Mouse (Mus musculus) gastrocnemius, postnatal 25 days (tissue): Measurements from ENCODE around the gene Cetn3. TPM values are rescaled to one million over a fixed set of nuclear protein-coding genes. Genes with fewer than 3 reads are reported as not detected.

Experiments used
- DNase-seq: peaks from one replicate; pipeline ENCODE4 v3.0.0; 2022
- long read RNA-seq, 2 experiments: library from polyadenylated mRNA; stranded (forward); transcript quantifications; one replicate each; pipeline ENCODE4 v2.0.0; 2021
- total RNA-seq, 2 experiments: library from RNA; stranded (reverse); gene quantifications; 1 replicate in 1 of 2; 2 replicates in 1 of 2; pipeline ENCODE4 v1.2.3; 2021

The Cetn3 gene
- total RNA-seq: 10 to 100 TPM; 28.8 to 32.8 TPM
- long read RNA-seq, experiment 1, transcript Cetn3-201 (5 exons, 1,226 nt): major isoform, 52 of 65 reads
- long read RNA-seq, experiment 1, partial matches to known transcripts: 3 of 65 reads
- long read RNA-seq, experiment 1, other reads (novel, unspliced or antisense): 7 of 65 reads
- long read RNA-seq, experiment 2, transcript Cetn3-201 (5 exons, 1,226 nt): major isoform, 49 of 54 reads
- long read RNA-seq, experiment 2, partial matches to known transcripts: 0 of 54 reads
- long read RNA-seq, experiment 2, other reads (novel, unspliced or antisense): 3 of 54 reads

DNA sequence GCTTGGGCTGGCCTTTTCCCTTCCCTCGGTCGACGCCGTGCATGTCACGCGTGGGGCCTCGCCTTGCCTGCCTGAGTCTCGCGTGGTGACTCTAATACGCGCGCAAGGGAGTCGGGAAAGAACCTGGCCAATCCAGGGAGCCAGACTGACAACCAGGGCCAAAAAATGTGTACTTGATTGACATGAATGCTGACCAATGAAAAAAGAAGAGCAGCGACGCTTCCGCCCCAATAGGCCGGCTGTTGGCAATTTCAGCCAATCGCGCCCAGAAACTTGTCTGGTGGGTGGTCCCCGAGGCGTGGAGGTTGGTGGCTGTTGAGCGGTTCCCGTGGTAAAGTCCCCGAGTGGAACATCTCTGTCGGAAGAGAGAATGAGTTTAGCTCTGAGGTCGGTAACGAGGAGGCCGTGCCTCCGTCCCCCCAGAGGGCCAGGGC lies at the start of gene Cetn3:
Gene Cetn3 (plus strand): TSS at position 107 of the 434 bp plus-strand sequence.
- peak; percentile 90 for DNase-seq

GRCm38 (mm10) chr13:81736606-81737005 lies 46.3 kb upstream of the Cetn3 start:
- no peak for DNase-seq

DNA sequence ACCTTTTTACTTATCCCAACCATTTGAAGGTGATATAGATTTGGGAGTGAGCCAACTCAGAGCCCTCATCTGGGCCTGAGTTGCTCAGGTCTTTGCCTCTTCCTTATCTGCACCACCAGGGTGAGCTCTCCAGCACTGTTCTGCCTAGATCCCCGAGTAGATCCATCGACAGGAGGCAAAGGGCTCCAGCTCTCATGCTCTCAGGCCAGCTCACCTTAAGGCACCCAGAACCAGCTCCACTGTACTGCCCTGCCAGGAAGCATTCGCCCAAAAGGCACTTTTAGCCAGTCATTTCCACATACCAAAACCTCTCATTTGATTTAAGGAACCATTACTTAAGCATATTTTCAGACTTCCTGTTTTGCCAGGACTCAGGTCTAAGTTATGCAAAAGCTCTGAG lies 42.0 kb upstream of the Cetn3 start:
- DNase-seq: no peak

DNA sequence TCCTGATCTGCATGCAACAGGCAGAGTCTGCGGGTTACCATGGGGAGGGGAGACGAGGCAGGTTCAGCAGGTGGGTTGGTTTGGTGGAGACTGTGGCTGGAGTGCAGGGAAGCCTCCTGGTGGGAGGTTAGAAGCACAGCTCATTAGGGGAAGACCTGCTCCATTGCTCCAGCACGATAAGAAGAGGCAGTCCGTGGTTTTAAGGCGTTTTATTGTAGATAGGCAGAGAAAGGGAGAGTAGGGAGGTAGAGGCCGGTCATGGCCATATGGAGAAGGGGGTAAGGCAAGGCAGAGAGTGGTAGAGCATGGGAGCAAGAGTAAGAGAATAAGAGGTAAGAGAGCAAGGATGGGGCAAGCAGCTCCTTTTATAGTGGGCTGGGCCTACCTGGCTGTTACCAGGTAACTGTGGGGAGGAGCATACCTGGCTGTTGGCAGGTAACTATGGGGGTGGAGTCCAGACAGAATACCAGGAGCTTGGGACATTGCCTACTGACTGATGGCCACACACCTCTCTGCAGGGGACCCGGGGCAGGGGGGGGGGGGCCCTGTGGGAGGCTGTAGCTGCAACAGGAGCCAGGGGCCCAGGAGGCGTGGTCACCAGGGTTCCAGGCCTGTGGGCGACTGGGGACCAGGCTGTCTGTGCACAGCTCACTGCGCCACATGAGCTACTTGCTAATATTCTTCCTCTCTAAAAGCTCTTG lies 39.3 kb upstream of the Cetn3 start:
- DNase-seq: no peak

- no peak for DNase-seq
Measured at GRCm38 (mm10) chr13:81744092-81744396, 38.8 kb upstream of the Cetn3 start.

DNA sequence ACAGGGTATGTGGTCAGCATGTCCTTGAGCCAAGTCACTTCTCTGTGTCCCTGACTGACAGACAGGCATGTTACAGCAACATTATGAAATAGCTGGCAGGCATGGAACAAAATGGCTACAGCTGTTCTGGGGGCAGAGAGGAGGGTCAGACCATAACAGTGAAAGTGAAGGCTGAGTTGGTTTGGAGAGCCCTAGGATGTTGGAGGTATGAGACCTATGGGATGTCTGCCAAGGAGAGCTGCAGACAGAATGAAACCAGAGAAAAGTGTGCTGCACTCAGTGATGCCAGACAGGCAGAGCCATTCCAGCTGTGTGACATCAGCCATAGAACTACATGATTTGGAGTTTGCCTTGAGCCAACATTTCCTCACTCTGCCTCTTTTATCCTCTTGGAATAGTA lies 28.0 kb upstream of the Cetn3 start:
- no peak for DNase-seq

- no peak for DNase-seq
Measured at GRCm38 (mm10) chr13:81755324-81755723, 27.6 kb upstream of the Cetn3 start.

DNA sequence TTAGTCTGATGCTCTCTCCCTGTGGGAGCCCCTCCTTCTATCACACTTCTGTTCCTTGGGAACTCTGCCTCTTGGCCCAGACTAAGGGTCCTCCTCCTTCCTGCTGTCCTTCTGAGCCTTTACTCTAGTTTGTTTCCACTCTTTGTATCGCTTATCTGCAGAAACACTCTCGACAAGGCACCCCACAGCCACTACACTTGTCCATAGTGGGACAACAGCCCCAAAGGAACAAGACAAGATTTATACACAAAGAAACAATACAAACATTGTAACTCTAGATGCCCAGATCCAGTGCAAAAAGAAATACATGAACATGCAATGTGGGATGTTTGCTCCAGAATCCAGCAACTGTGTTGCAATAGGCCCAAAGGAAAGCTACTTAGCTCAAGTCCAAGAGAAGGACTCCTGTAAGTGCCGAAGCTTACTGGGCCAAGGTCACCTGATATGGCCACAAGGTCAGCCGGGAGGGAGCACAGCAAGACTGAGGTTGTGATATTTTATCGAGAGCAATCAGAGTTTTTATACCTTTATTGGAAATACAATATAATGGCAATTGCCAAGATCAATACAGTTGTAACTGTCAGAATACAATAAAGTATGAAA lies 25.7 kb upstream of the Cetn3 start:
- no peak for DNase-seq

DNA sequence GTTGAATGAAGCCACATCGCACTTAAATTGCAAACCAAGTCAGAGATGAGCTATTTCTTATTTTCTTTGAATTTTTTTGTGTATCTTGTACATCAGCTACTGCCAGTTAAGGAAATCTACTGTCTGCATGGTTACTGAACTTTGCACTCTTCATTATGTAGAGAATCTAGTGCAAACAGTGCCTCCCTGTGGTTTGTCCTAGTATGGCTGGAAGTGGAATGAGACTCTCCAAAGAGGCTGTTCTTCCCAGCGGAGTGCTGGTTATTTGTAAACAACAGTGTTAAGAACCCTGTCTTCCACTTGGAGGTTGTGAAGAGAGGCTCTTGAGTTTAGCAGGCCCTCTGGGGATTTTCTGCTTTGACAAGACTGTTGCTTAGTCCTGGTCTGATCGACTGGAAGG lies 22.5 kb upstream of the Cetn3 start:
- DNase-seq: no peak

DNA sequence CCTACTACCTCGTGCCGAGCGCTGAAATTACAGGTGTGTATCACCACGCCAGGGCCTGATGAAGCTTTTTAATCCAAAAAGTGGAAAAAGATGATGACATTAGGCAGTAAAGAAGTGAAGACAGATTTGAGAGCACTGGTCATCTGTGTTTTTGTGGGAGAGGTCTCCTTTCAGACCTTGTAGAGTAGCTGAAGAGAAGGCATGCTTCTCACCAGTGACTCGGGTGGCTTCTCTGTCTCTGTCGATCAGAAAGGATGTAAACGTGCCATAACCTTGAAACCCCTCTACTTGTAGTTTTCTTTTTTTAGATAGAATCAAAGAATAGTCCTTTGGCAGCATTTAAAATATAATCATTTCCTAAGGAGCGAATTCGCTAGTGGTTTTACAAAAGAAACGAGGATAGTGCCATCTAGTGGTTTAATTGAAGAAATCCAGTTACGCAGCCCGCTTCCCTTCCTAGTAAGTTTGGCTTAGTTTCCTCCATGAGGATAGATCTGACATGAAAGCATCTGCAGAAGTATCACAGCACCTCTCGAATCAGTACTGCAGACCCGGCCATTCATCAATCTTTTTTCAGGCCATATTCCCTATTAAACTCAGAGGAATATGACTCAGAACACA lies 21.2 kb upstream of the Cetn3 start:
- DNase-seq: no peak

DNA sequence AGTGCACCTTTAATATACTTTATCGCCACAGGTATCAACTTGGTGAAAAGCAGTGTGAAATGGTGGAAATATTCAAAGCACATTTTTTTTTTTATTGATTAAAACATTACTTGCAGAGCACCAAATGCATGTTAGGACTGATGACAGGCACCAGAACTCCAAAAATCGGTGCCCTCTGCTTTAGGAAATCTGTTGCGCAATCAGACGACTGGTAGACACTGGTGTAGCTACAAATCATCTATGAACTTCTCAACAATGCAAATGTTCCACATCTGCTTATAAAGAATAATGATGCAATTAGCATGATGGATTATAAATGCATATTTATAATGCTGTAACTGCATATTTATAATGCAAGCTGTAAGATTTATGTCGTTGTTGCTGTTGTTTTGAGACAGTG lies 18.7 kb upstream of the Cetn3 start:
- DNase-seq: no peak

GRCm38 (mm10) chr13:81767038-81767659 lies 15.7 kb upstream of the Cetn3 start:
- peak; percentile 13 for DNase-seq

DNA sequence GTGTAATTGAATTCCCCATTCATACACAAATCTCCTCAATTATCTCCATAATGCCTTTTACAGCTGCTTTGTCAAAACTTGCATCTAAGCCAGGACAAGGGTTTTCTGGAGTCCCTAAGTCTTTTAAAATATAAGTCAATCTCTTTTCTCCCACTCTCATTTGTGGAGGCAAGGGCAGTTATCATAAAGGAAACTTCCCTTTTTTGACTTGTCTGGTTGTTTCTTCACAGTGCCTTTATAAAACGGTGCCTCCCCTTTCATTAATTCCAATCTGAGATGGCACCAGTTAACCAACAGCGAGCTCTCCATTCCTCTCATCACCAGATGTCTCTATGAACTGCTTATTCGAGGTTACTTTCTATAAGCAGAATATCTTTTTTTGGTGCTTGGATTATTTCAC lies 6.7 kb upstream of the Cetn3 start:
- no peak for DNase-seq

DNA sequence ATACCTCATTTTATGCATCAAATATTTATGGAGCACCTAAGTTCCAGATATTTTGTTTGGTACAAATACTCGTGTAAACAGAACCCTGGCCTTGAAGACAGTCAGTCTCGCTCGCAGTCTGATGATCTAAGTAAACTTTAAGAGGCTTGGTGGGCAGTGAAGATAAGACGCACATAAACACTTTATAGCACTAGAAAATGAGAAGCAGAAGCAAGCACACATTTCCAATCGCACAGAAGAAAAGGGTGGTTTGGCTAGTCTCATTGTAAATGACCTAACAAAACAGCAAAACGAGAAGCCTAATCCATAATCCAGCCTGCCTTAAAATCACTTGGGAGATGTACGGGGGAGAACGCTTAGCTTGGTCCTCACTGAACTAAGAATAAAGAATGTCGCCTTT lies 402 bp upstream of the Cetn3 start:
- DNase-seq: no peak

DNA sequence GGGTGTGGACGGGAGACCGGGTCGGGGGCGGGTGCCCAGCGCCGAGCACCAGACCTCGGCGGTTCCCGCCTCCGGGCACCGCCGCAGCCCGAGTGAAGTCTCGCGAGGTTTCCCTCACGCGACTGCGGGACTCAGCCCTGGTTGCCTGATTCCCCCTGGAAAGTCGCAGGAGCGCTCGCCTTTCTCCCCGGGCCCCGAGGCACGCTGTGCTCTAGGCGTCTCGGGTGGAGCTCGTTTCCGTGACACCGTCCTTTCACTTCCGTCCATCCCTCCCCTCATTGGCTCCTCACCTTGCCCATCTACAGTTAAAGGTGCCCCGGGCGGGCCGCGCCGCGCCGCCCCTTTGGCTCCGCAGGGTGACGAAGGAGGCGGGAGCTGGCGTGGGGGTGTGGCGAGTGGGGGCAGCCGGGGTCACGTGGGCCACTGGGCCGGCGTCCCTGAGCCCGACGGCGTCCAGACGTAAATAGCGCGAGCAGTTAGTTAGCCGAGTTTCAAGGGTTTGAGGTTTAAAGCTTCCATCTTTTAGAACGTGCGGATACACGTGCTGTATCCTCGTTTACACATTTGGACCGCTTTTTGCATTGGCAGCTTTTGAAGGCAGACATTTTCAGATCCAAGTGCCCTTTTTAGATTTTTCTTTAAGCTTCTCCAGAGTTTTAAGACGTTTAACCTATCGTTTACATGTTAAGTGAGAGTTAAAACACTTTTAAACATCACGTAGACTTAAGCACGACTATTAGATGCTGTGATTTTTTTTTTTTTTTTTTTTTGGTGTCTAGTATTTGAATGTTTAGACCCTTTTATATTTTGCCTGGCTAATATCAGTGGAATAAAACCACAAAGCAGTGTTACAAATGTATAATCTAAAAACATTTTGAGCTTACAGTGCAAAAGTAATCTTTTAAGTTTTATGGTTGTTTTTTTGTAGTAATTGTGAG lies 797 bp downstream of the Cetn3 start:
- peak; percentile 98 for DNase-seq

DNA sequence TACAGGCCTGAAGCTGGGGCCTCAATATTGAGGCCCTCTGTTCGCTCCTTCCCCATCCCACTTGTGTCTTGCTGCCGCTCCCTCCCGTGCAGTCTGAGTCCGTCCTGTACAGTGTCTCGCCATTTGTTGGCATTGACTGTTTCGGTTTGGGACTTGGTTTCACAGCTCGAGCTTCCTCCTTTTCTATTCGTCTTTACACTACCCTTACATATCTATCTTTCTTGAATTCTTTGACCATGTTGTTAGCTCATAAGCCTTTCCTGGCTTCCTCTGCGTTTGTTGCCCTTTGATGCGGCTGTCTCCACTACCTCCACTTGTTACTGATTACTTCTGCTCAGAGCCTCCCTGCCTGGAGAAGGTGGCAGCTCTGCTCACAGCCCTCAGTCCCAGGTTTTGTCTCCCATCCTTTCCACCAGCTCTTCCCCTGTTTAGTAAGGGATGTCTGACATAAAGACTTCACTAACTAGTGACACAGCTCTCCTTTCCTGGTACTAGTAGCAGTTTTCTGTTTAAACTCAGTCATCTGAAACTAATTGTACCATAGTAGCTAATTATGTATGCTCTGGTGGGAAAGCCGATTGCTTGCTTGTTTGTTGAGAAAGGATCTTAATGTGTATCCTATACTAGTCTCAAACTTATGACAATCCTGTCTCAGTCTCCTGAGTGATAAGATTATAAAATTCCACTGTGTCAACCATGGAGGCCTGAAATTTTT lies 3.0 kb downstream of the Cetn3 start:
- DNase-seq: no peak

- DNase-seq: no peak
Measured at GRCm38 (mm10) chr13:81790160-81790559, 7.3 kb downstream of the Cetn3 start.

GRCm38 (mm10) chr13:81791861-81792260 lies 9.0 kb downstream of the Cetn3 start:
- no peak for DNase-seq

- no peak for DNase-seq
Measured at GRCm38 (mm10) chr13:81793850-81794249, 11.0 kb downstream of the Cetn3 start.

DNA sequence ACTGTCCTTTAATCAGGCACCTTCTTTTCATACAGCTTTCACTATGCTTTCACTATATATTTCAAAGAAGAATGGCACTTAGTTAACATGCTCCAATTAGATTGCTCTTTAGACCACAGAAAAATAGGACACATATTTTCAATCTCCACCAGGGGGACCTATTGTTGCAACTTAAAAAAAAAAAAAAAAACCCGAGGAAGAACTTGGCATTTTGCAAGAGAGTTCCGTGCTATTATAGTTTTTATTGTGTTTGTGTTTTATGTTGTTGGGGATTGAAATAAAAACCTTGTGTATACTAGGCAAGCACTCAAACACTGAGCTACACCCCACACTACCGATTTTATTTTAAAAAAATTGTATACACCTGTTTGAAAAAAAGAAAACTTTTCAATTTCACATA lies 18.2 kb downstream of the Cetn3 start:
- DNase-seq: no peak

- DNase-seq: no peak
Measured at GRCm38 (mm10) chr13:81803713-81804112, 20.8 kb downstream of the Cetn3 start.
